Mouse (Mus musculus): ENCODE results near the gene Anks1b. TPM values are rescaled to one million over a fixed set of nuclear protein-coding genes. Genes with fewer than 3 reads are reported as not detected.

Gene Anks1b
- polyA plus RNA-seq, 1 experiment from 2014 or later: 1.5 TPM

GRCm38 (mm10) chr10:89995621-89996428, 122.5 kb downstream of the Anks1b start:
- ATAC-seq (replicated peaks; ENCODE audit: low FRiP score, low TSS enrichment, low read depth) (no peak), DNase-seq (ENCODE audit: low spot score) (no peak)
- 62% methylated on average over 6 of the region's 6 CpGs for WGBS
- H3K27ac ChIP-seq (ENCODE audit: low read depth): no peak overlapping the region
- H3K4me3 ChIP-seq (ENCODE audit: low read depth, low read length): no peak overlapping the region
- H3K9ac ChIP-seq (ENCODE audit: low read length): no peak overlapping the region
- H3K9me3 ChIP-seq (ENCODE audit: control insufficient read depth, low read length): no peaks in the 10 kb centered on the region
- no peaks in the 10 kb centered on the region for H3K36me3 ChIP-seq (ENCODE audit: control insufficient read depth, insufficient read depth, low read length)
- no peaks in the 10 kb centered on the region for H3K27me3 ChIP-seq (replicated peaks; ENCODE audit: control insufficient read depth, insufficient read depth, low read length)
- H3K4me2 ChIP-seq (ENCODE audit: low read length): no peak overlapping the region
- no peaks in the 10 kb centered on the region for H3K4me1 ChIP-seq (replicated peaks; ENCODE audit: control insufficient read depth, insufficient read depth, low read length)

GRCm38 (mm10) chr10:90003980-90004729, 130.8 kb downstream of the Anks1b start:
- Histone ChIP-seq H3K4me1 (replicated peaks; ENCODE audit: control insufficient read depth, insufficient read depth, low read length) (no peaks in the 10 kb centered on the region), H3K27ac (ENCODE audit: low read depth) (no peak overlapping the region), H3K27me3 (replicated peaks; ENCODE audit: control insufficient read depth, insufficient read depth, low read length) (no peaks in the 10 kb centered on the region), H3K9ac (ENCODE audit: low read length) (no peak overlapping the region), H3K36me3 (ENCODE audit: control insufficient read depth, insufficient read depth, low read length) (no peaks in the 10 kb centered on the region), H3K9me3 (ENCODE audit: control insufficient read depth, low read length) (no peaks in the 10 kb centered on the region), H3K4me3 (ENCODE audit: low read depth, low read length) (no peak overlapping the region), H3K4me2 (ENCODE audit: low read length) (no peak overlapping the region)
- 90% methylated on average over 3 of the region's 3 CpGs for WGBS
- DNase-seq (ENCODE audit: low spot score) (no peak), ATAC-seq (replicated peaks; ENCODE audit: low FRiP score, low TSS enrichment, low read depth) (no peak)

- DNase-seq (ENCODE audit: low spot score): no peak
- no peaks in the 10 kb centered on the region for H3K4me1 ChIP-seq (replicated peaks; ENCODE audit: control insufficient read depth, insufficient read depth, low read length)
- no peak overlapping the region for H3K27ac ChIP-seq (ENCODE audit: low read depth)
- no peak for ATAC-seq (replicated peaks; ENCODE audit: low FRiP score, low TSS enrichment, low read depth)
- WGBS: 95% methylated on average over 9 of the region's 9 CpGs
- no peaks in the 10 kb centered on the region for H3K27me3 ChIP-seq (replicated peaks; ENCODE audit: control insufficient read depth, insufficient read depth, low read length)
- no peaks in the 10 kb centered on the region for H3K9me3 ChIP-seq (ENCODE audit: control insufficient read depth, low read length)
- H3K9ac ChIP-seq (ENCODE audit: low read length): no peak overlapping the region
- no peaks in the 10 kb centered on the region for H3K36me3 ChIP-seq (ENCODE audit: control insufficient read depth, insufficient read depth, low read length)
- no peak overlapping the region for H3K4me2 ChIP-seq (ENCODE audit: low read length)
- H3K4me3 ChIP-seq (ENCODE audit: low read depth, low read length): no peak overlapping the region
Observed at GRCm38 (mm10) chr10:90004882-90005281, 131.6 kb downstream of the Anks1b start.

GRCm38 (mm10) chr10:90033037-90033436, 159.7 kb downstream of the Anks1b start:
- Histone ChIP-seq H3K27me3 (replicated peaks; ENCODE audit: control insufficient read depth, insufficient read depth, low read length) (no peaks in the 10 kb centered on the region), H3K4me1 (replicated peaks; ENCODE audit: control insufficient read depth, insufficient read depth, low read length) (no peaks in the 10 kb centered on the region), H3K4me3 (ENCODE audit: low read depth, low read length) (no peak overlapping the region), H3K9ac (ENCODE audit: low read length) (no peak overlapping the region), H3K36me3 (ENCODE audit: control insufficient read depth, insufficient read depth, low read length) (no peaks in the 10 kb centered on the region), H3K9me3 (ENCODE audit: control insufficient read depth, low read length) (no peaks in the 10 kb centered on the region), H3K27ac (ENCODE audit: low read depth) (no peak overlapping the region), H3K4me2 (ENCODE audit: low read length) (no peak overlapping the region)
- ATAC-seq (replicated peaks; ENCODE audit: low FRiP score, low TSS enrichment, low read depth) (no peak), DNase-seq (ENCODE audit: low spot score) (no peak)
- WGBS: 78% methylated on average over 14 of the region's 14 CpGs

- Histone ChIP-seq H3K4me2 (ENCODE audit: low read length) (no peak overlapping the region), H3K9ac (ENCODE audit: low read length) (no peak overlapping the region), H3K9me3 (ENCODE audit: control insufficient read depth, low read length) (no peaks in the 10 kb centered on the region), H3K36me3 (ENCODE audit: control insufficient read depth, insufficient read depth, low read length) (no peaks in the 10 kb centered on the region), H3K4me1 (replicated peaks; ENCODE audit: control insufficient read depth, insufficient read depth, low read length) (no peaks in the 10 kb centered on the region), H3K27me3 (replicated peaks; ENCODE audit: control insufficient read depth, insufficient read depth, low read length) (no peaks in the 10 kb centered on the region), H3K27ac (ENCODE audit: low read depth) (no peak overlapping the region), H3K4me3 (ENCODE audit: low read depth, low read length) (no peak overlapping the region)
- 23% methylated on average over 5 of the region's 5 CpGs for WGBS
- no peak for ATAC-seq (replicated peaks; ENCODE audit: low FRiP score, low TSS enrichment, low read depth)
- DNase-seq (ENCODE audit: low spot score): no peak
Observed at GRCm38 (mm10) chr10:90043287-90043686, 170.0 kb downstream of the Anks1b start.

- Histone ChIP-seq H3K9me3 (ENCODE audit: control insufficient read depth, low read length) (no peaks in the 10 kb centered on the region), H3K27ac (ENCODE audit: low read depth) (no peak overlapping the region), H3K36me3 (ENCODE audit: control insufficient read depth, insufficient read depth, low read length) (no peaks in the 10 kb centered on the region), H3K27me3 (replicated peaks; ENCODE audit: control insufficient read depth, insufficient read depth, low read length) (no peaks in the 10 kb centered on the region), H3K4me3 (ENCODE audit: low read depth, low read length) (no peak overlapping the region), H3K4me2 (ENCODE audit: low read length) (no peak overlapping the region), H3K4me1 (replicated peaks; ENCODE audit: control insufficient read depth, insufficient read depth, low read length) (no peaks in the 10 kb centered on the region), H3K9ac (ENCODE audit: low read length) (no peak overlapping the region)
- WGBS: 55% methylated on average over 2 of the region's 2 CpGs
- DNase-seq (ENCODE audit: low spot score) (no peak), ATAC-seq (replicated peaks; ENCODE audit: low FRiP score, low TSS enrichment, low read depth) (no peak)
Observed at GRCm38 (mm10) chr10:90043773-90044172, 170.5 kb downstream of the Anks1b start.

- ATAC-seq (replicated peaks; ENCODE audit: low FRiP score, low TSS enrichment, low read depth): no peak
- Histone ChIP-seq H3K27me3 (replicated peaks; ENCODE audit: control insufficient read depth, insufficient read depth, low read length) (no peaks in the 10 kb centered on the region), H3K36me3 (ENCODE audit: control insufficient read depth, insufficient read depth, low read length) (no peaks in the 10 kb centered on the region), H3K9me3 (ENCODE audit: control insufficient read depth, low read length) (no peaks in the 10 kb centered on the region), H3K27ac (ENCODE audit: low read depth) (no peak overlapping the region), H3K9ac (ENCODE audit: low read length) (no peak overlapping the region), H3K4me2 (ENCODE audit: low read length) (no peak overlapping the region), H3K4me3 (ENCODE audit: low read depth, low read length) (no peak overlapping the region), H3K4me1 (replicated peaks; ENCODE audit: control insufficient read depth, insufficient read depth, low read length) (no peaks in the 10 kb centered on the region)
- 87% methylated on average over 8 of the region's 8 CpGs for WGBS
- no peak for DNase-seq (ENCODE audit: low spot score)
Observed at GRCm38 (mm10) chr10:90044229-90044628, 170.9 kb downstream of the Anks1b start.

GRCm38 (mm10) chr10:90068651-90069050, 195.3 kb downstream of the Anks1b start:
- ATAC-seq (replicated peaks; ENCODE audit: low FRiP score, low TSS enrichment, low read depth) (no peak), DNase-seq (ENCODE audit: low spot score) (no peak)
- H3K27me3 ChIP-seq (replicated peaks; ENCODE audit: control insufficient read depth, insufficient read depth, low read length): no peaks in the 10 kb centered on the region
- 72% methylated on average over 4 of the region's 4 CpGs for WGBS
- H3K36me3 ChIP-seq (ENCODE audit: control insufficient read depth, insufficient read depth, low read length): no peaks in the 10 kb centered on the region
- H3K4me2 ChIP-seq (ENCODE audit: low read length): no peak overlapping the region
- no peak overlapping the region for H3K27ac ChIP-seq (ENCODE audit: low read depth)
- no peak overlapping the region for H3K9ac ChIP-seq (ENCODE audit: low read length)
- H3K4me3 ChIP-seq (ENCODE audit: low read depth, low read length): no peak overlapping the region
- H3K9me3 ChIP-seq (ENCODE audit: control insufficient read depth, low read length): no peaks in the 10 kb centered on the region
- no peaks in the 10 kb centered on the region for H3K4me1 ChIP-seq (replicated peaks; ENCODE audit: control insufficient read depth, insufficient read depth, low read length)

Measured in intestine, embryonic 14.5 days (tissue).